Mouse (Mus musculus): Measurements from ENCODE around the gene H2-Ob.

- TF ChIP-seq CTCF (IDR thresholded peaks at IDR 0.05; ENCODE audit: control insufficient read depth, insufficient read depth, low read length) = no peak
- no peak; the same call in 1 of the 2 replicates for TF ChIP-seq POLR2A (IDR thresholded peaks at IDR 0.05; ENCODE audit: borderline replicate concordance, control insufficient read depth, low read depth, low read length)
Measured at GRCm38 (mm10) chr17:34291609-34292008, 52.9 kb downstream of the H2-Ob start.

Data from bone marrow, adult 2 months (tissue).